Mouse (Mus musculus) heart, embryonic 11.5 days (tissue): ENCODE results near the gene Elmod3. TPM values are rescaled to one million over a fixed set of nuclear protein-coding genes. Genes with fewer than 3 reads are reported as not detected.

ENCODE experiments used
- ATAC-seq: fragments of 200-750 bp; cut with Nextera tagmentation; replicated peaks from 2 replicates; pipeline ENCODE4 v1.8.0; 2017; ENCODE audit warnings: moderate library complexity; ENCODE audit not compliant: insufficient number of reproducible peaks, low FRiP score, low TSS enrichment
- H3K27ac ChIP-seq: fragments of 300-500 bp; sonication (generic); 2 replicates; pipeline ENCODE4 v1.5.1; 2014; ENCODE audit warnings: mild to moderate bottlenecking, low read depth, low read length
- H3K27me3 ChIP-seq: fragments of 300-500 bp; sonication (generic); 2 replicates; pipeline ENCODE4 v1.6.1; 2014; ENCODE audit warnings: mild to moderate bottlenecking, low read length, mixed read lengths; ENCODE audit not compliant: control insufficient read depth, insufficient read depth
- H3K36me3 ChIP-seq: fragments of 300-500 bp; sonication (generic); 2 replicates; pipeline ENCODE4 v1.6.1; 2014; ENCODE audit warnings: mild to moderate bottlenecking, low read length, moderate library complexity, mixed read lengths; ENCODE audit not compliant: control insufficient read depth, insufficient read depth
- H3K4me1 ChIP-seq: fragments of 300-500 bp; sonication (generic); 2 replicates; pipeline ENCODE4 v1.6.1; 2014; ENCODE audit warnings: low read length; ENCODE audit not compliant: control insufficient read depth, insufficient read depth
- H3K4me2 ChIP-seq: fragments of 300-500 bp; sonication (generic); 2 replicates; pipeline ENCODE4 v1.6.1; 2014; ENCODE audit warnings: mild to moderate bottlenecking, moderate library complexity
- H3K4me3 ChIP-seq: fragments of 300-500 bp; sonication (generic); 2 replicates; pipeline ENCODE4 v1.5.1; 2014; ENCODE audit warnings: low read depth, low read length
- H3K9ac ChIP-seq: fragments of 300-500 bp; sonication (generic); 2 replicates; pipeline ENCODE4 v1.6.1; 2014; ENCODE audit warnings: mild to moderate bottlenecking, low read depth, low read length, moderate library complexity
- H3K9me3 ChIP-seq: fragments of 300-500 bp; sonication (generic); replicated peaks from 2 replicates; pipeline ENCODE4 v1.6.1; 2016; ENCODE audit warnings: low read length; ENCODE audit not compliant: control insufficient read depth
- WGBS: fragments of 180-500 bp; shearing (Covaris S2); extraction: QIAGEN DNeasy Blood & Tissue Kit; methylation state at CpG from one replicate; pipeline ENCODE4 v1.1.7; 2014; ENCODE audit not compliant: insufficient replicate concordance; 5-methylcytosine and 5-hydroxymethylcytosine counted together
- polyA plus RNA-seq: library from polyadenylated mRNA; unstranded; fragments of >200 nt; fragmentation: Nextera tagmentation; extraction: Ambion mirVana; gene quantifications from 2 replicates; pipeline ENCODE4 v1.2.1, GENCODE M21; 2014

Elmod3 gene
- polyA plus RNA-seq, 1 experiment from 2014 or later = 10.5 TPM

GRCm38 (mm10) chr6:72552171-72553078 lies 45.8 kb downstream of the Elmod3 start:
- Histone ChIP-seq H3K9me3 (no peaks in the 10 kb centered on the region), H3K27me3 (no peaks in the 10 kb centered on the region), H3K4me3 (peak overlapping the region; percentile 47), H3K9ac (peak overlapping the region; percentile 79), H3K4me1 (peaks cover 4% of the 10 kb centered on the region; the same call in 1 of the 2 replicates), H3K36me3 (no peaks in the 10 kb centered on the region), H3K27ac (peak overlapping the region; percentile 71), H3K4me2 (peak overlapping the region; percentile 85)
- ATAC-seq = peak; percentile 60; the same call in 1 of the 2 replicates
- WGBS = 18% methylated on average over 27 of the region's 27 CpGs

GRCm38 (mm10) chr6:72550503-72551100 lies 47.6 kb downstream of the Elmod3 start:
- 84% methylated on average over 10 of the region's 10 CpGs for WGBS
- H3K27me3 ChIP-seq = no peaks in the 10 kb centered on the region
- no peak for ATAC-seq
- H3K36me3 ChIP-seq = no peaks in the 10 kb centered on the region
- no peak overlapping the region for H3K4me2 ChIP-seq
- no peak overlapping the region for H3K9ac ChIP-seq
- H3K4me3 ChIP-seq = no peak overlapping the region
- H3K9me3 ChIP-seq = no peaks in the 10 kb centered on the region
- H3K27ac ChIP-seq = no peak overlapping the region
- peaks cover 4% of the 10 kb centered on the region; the same call in 1 of the 2 replicates for H3K4me1 ChIP-seq

GRCm38 (mm10) chr6:72550025-72550424 lies 48.2 kb downstream of the Elmod3 start:
- ATAC-seq = no peak
- Histone ChIP-seq H3K36me3 (no peaks in the 10 kb centered on the region), H3K27me3 (no peaks in the 10 kb centered on the region), H3K4me2 (no peak overlapping the region), H3K4me1 (peaks cover 4% of the 10 kb centered on the region; the same call in 1 of the 2 replicates), H3K4me3 (no peak overlapping the region), H3K27ac (no peak overlapping the region), H3K9me3 (no peaks in the 10 kb centered on the region), H3K9ac (no peak overlapping the region)
- WGBS = 52% methylated on average over 6 of the region's 6 CpGs

GRCm38 (mm10) chr6:72549041-72549580 lies 49.1 kb downstream of the Elmod3 start:
- Histone ChIP-seq H3K9me3 (no peaks in the 10 kb centered on the region), H3K4me1 (peaks cover 8% of the 10 kb centered on the region; the same call in 1 of the 2 replicates), H3K4me2 (peak overlapping the region; percentile 29; the same call in 1 of the 2 replicates), H3K27me3 (no peaks in the 10 kb centered on the region), H3K27ac (no peak overlapping the region), H3K36me3 (no peaks in the 10 kb centered on the region), H3K9ac (no peak overlapping the region), H3K4me3 (no peak overlapping the region)
- no peak for ATAC-seq
- 58% methylated on average over 9 of the region's 9 CpGs for WGBS

GRCm38 (mm10) chr6:72547862-72548261 lies 50.4 kb downstream of the Elmod3 start:
- Histone ChIP-seq H3K9me3 (no peaks in the 10 kb centered on the region), H3K27me3 (no peaks in the 10 kb centered on the region), H3K4me3 (no peak overlapping the region), H3K4me2 (no peak overlapping the region), H3K4me1 (peaks cover 8% of the 10 kb centered on the region; the same call in 1 of the 2 replicates), H3K27ac (no peak overlapping the region), H3K36me3 (no peaks in the 10 kb centered on the region), H3K9ac (no peak overlapping the region)
- no peak for ATAC-seq
- WGBS = 86% methylated on average over 3 of the region's 3 CpGs

- no peak for ATAC-seq
- Histone ChIP-seq H3K4me1 (peaks cover 3% of the 10 kb centered on the region; the same call in 1 of the 2 replicates), H3K27me3 (no peaks in the 10 kb centered on the region), H3K36me3 (no peaks in the 10 kb centered on the region), H3K9ac (no peak overlapping the region), H3K27ac (no peak overlapping the region), H3K4me3 (no peak overlapping the region), H3K9me3 (no peaks in the 10 kb centered on the region), H3K4me2 (no peak overlapping the region)
- WGBS = 96% methylated on average over 2 of the region's 2 CpGs
Observed at GRCm38 (mm10) chr6:72547121-72547520, 51.1 kb downstream of the Elmod3 start.

GRCm38 (mm10) chr6:72545377-72545776 lies 52.8 kb downstream of the Elmod3 start:
- Histone ChIP-seq H3K36me3 (no peaks in the 10 kb centered on the region), H3K4me2 (no peak overlapping the region), H3K9ac (no peak overlapping the region), H3K27ac (no peak overlapping the region), H3K9me3 (no peaks in the 10 kb centered on the region), H3K4me3 (no peak overlapping the region), H3K4me1 (peaks cover 3% of the 10 kb centered on the region; the same call in 1 of the 2 replicates), H3K27me3 (no peaks in the 10 kb centered on the region)
- WGBS = 57% methylated on average over 7 of the region's 7 CpGs
- no peak for ATAC-seq

GRCm38 (mm10) chr6:72544283-72544987 lies 53.8 kb downstream of the Elmod3 start, which contains the start of gene Capg:
TSS of gene Capg (plus strand) at chr6:72544391.
- Histone ChIP-seq H3K9me3 (no peaks in the 10 kb centered on the region), H3K36me3 (no peaks in the 10 kb centered on the region), H3K27me3 (no peaks in the 10 kb centered on the region), H3K4me3 (peak within 1 kb of the TSS; percentile 42), H3K27ac (no peak within 1 kb of the TSS), H3K4me2 (peak within 1 kb of the TSS; percentile 78), H3K4me1 (peaks cover 3% of the 10 kb centered on the region; the same call in 1 of the 2 replicates), H3K9ac (peak within 1 kb of the TSS; percentile 73)
- 0 out of 2 replicates have a peak, but pooled peaks have one; percentile 65 for ATAC-seq
- 6% methylated on average over 23 of the region's 23 CpGs for WGBS
